Mouse (Mus musculus): ENCODE data around the gene Mpv17l2. TPM values are rescaled to one million over a fixed set of nuclear protein-coding genes. Genes with fewer than 3 reads are reported as not detected.
A peak's percentile ranks its signal among the peaks of the same experiment; 100 is the strongest.

The Mpv17l2 gene
- total RNA-seq, 1 experiment from 2014 or later, result 113 TPM

DNA sequence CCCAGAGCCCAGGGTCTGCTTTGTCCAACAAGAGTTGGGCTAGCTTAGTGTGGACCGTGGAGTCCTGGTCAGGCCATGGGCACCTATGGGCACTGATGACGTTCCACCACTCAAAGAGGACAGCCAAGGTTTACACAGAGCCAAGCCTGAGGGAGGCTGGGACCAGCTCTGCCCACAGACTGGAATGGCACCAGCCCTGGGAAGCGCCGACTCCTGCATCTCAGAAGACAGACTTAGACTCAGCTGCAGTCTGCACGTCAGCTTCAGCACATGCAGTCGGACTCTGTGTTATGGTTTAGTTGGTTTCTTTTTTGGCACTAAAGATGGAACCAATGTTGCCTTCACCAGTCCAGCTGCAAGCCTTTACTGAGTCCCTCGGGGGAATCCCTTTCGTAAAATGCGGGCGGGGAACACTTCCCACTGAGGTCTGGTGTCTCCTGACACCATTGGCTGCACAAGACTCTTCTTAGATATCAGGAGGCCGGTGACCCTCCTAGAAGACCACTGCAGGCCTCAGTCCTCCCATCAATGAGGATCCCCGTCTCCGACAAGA is 10.5 kb downstream of the Mpv17l2 start:
- peak; percentile 18 for DNase-seq

DNA sequence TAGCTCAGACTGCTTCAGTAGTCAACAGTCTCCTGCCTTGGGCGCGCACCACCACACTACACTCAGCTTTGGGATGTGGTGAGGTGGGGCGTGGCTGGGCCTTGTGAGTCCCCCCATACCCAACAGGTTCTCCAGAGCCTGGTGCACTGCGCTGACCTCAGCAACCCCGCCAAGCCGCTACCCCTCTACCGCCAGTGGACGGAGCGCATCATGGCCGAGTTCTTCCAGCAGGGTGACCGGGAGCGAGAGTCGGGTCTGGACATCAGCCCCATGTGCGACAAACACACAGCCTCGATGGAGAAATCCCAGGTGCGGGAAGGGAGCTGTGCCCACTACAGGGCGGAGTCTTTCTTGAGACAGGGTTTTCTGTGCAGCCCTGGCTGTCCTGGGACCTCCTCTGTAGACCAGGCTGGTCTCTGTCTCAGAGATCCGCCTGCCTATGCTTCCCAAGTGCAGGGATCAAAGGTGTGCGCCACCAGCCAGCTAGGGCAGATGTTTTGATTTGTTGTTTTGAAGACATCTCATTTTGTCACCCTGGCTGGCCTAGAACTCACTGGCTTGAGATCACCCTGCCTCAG is 11.6 kb downstream of the Mpv17l2 start:
- peak; percentile 3 for DNase-seq

GRCm38 (mm10) chr8:70748246-70749096 is 12.3 kb downstream of the Mpv17l2 start:
- DNase-seq, result no peak

DNA sequence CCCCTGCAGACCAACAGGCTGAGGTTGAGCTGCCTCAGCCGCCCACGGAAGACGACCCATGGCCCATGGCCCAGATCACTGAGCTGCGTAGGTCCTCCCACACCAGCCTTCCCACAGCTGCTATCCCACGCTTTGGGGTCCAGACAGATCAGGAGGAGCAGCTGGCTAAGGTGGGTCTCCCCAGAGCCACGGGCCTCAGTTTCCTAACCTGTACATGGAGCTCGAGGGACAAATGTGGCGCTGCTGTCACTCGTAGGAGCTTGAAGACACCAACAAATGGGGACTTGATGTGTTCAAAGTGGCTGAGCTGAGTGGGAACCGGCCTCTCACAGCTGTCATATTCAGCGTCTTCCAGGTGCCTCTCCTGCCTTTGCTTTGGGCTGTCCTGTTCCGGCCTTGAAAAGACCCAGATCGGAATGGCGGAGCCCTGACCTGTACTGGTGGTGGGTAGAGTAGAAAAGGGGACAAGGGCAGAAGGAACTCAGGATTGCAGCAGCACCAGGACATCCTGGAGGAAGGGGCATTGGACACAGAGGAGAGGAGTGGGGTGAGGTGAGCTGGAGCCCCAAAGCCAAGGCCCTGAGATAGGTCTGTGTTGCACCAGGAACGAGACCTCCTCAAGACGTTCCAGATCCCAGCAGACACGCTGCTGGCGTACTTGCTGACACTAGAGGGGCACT is 13.4 kb downstream of the Mpv17l2 start:
- peak; percentile 2 for DNase-seq

DNA sequence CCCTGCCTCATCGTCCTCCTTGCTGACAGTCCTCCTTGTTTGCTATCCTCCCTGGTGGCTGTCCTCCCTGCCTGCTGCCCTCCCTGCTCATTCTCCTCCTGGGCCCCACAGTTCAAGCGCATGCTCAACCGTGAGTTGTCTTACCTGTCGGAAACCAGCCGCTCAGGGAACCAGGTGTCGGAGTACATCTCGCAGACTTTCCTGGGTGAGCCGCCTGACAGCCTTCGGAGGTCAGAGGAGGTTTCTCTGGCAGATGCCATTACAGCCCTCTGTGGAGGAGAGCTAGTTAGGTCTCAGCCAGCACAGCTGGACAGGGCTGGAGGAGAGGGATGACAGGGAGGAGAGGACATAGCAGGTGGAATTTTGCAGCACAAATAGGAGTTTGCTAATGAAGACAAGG is 14.1 kb downstream of the Mpv17l2 start:
- DNase-seq, result peak; percentile 2

DNA sequence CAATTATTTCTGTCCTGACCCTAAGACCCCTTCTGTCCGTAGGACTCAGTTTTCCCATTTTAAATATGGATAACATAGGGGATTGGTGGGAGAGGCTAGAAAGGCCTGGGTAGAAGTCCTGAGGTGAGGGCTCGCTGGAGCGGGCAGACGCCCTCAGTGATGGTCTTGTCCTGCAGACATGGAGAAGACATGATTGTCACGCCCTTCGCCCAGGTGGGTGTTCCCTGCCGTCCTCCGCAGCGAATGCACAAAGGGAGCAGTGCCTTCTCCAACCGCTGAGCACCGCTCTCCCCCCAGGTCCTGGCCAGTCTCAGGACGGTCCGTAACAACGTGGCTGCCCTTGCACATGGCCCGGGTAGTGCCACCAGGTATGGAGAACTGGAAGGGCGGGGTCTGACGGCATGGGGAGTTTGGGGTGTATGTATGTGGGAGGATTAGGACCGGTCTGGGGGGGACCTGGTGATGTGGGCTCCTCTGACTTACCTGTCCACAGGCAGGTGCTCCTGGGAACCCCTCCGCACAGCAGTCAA is 15.0 kb downstream of the Mpv17l2 start:
- peak; percentile 2 for DNase-seq

GRCm38 (mm10) chr8:70744806-70745205 is 15.9 kb downstream of the Mpv17l2 start:
- peak; percentile 9 for DNase-seq

DNA sequence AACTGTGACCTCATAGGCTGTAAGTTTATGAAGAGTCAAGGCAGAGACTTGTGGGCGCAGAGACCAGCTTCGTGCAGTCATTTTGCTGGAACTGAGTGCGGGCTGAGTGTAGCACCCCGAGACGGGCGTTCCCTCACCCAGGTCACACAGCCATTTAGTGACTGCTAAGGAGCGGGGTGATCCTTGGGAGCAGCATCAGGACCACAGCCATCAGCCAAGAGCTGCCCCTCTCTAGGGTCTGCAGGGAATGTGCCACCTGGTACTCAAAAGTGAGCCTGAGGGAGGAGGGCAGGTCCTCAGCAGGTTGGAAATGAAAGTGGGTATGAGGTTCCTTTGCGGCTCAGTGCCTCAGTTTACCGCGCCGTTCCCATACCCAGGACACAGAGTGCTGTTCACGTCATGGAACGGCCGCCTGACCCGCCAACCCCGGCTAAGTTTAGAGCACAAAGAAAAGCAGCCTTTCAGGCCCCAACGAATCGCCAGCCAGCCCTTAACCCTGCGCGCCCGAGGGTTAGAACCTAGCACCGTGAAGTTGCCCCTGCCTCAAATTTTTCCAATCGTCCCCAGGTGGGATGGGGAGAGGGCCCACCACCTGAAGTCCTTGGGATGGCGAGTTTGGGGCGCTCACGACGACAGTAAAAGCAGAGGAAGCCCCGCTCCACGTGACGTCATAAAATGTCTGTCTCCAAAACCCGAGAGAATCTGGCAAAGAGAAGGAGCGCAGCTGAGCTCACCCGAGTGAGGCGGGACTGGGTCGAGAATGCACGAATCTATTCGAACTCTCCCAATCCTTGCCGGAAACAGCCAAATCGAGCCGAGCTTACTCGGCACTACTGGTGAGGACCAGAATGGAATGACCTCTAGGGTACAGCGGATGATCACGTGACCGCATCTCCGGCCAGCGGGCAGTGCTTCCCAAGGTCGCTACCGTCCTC is 16.8 kb downstream of the Mpv17l2 start:
- DNase-seq, result peak; percentile 82

GRCm38 (mm10) chr8:70742981-70743655 is 17.6 kb downstream of the Mpv17l2 start:
- peak; percentile 57 for DNase-seq

GRCm38 (mm10) chr8:70742176-70742575 is 18.6 kb downstream of the Mpv17l2 start:
- DNase-seq, result no peak

DNA sequence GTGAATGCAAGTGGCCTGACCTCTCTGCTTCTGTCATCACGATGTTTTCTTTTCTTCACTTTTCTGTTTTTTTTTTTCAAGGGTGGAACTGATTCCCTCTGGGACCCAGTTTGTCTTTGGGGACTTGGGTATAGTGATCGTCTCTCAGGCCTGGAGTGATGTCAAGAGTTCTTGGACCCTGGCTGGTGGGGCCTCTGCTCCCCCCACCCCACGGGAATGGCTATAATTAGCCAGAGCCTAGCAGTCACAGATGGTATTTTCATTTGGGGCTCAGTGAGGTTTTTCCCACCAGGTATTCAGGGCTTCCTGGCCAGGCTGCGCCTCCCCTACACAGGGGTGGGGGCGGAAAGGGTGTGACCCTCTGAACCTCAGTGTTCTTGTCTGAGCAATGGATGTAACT is 19.1 kb downstream of the Mpv17l2 start:
- DNase-seq, result no peak

- no peak for DNase-seq
Measured at GRCm38 (mm10) chr8:70738211-70738610, 22.5 kb downstream of the Mpv17l2 start.

GRCm38 (mm10) chr8:70737705-70738104 is 23.0 kb downstream of the Mpv17l2 start:
- DNase-seq, result no peak

GRCm38 (mm10) chr8:70730956-70731355 is 29.8 kb downstream of the Mpv17l2 start:
- DNase-seq, result no peak

DNA sequence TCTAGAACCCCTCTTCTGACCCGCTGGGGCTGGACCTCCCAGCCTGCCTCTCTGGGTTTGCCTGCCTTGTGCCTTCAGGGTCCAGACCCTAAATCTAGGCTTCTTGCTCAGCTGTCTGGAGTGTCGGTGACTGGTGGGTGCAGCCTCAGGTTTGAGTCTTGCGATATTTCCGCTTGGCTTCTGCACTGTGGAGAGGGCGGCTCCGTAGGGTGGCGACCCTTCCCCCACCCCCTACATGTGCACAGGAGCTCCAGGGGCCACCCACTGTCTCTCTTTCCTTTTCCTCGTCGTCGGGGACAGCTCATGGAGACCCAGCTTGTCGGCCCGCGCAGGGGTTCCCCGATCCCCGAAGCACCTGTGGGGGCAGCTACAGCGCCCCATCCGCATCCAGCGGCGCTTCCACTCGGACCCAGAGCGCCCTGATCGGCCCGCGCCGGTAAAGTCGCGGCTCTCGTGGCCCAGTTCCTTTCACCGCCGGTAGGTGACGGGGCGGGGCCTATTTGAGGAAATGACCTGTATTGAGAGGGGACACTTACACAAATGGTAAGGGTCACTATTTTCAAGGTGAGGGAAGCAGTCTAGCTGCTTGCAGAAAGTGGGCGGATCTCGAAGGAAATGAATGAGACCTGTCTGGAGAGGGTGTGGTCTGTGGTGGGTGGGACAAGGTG is 30.8 kb downstream of the Mpv17l2 start:
- no peak for DNase-seq

DNA sequence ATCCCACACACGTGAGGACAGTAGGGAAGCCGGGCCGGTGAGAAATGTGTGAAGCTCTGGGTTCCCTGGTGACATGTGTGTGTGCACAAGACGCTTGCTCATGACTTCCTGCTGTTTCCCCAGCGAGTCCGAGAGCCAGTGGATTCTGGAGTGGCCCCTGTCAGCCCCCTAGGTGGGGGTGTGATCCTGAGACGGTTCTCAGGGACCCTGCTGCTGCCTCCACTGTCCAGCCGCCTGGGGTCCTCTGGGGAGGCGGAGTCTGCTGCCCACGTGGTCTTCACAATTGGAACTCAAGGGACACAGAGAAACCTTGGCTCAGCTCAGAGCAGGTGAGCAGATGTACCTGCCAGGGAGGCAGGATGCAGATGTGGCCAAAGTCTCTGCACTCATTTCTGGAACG is 34.0 kb downstream of the Mpv17l2 start:
- no peak for DNase-seq

DNA sequence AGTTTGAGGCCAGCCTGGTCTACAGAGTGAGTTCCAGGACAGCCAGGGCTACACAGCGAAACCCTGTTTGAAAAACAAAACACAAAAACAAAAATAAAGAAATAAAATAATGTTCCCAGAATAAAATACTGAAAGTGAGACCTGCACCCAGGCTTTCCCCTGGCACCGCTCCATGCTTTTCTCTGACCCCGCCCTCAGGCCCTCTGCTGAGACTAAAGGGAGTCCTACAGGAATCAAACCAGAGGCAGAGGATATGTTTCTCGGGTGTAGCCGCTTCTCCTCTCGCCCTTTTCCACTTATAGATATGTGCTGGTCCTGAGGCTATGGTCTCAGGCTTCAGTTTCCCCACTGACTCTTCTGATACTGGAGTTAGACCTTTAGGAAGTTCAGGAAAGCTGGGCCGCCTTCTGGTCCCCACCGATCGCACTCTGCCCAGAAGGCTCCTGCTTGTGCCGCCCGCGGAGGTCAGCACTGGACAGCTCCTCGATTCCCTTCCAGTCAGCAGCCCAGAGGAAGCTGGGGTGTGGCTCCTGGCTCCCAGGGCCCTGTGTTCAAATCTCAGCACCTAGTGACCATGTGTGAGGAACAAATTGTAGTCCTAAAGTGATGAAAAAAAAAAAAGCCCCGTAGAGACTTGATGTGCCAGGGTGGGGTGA is 34.8 kb downstream of the Mpv17l2 start:
- DNase-seq, result peak; percentile 66

DNA sequence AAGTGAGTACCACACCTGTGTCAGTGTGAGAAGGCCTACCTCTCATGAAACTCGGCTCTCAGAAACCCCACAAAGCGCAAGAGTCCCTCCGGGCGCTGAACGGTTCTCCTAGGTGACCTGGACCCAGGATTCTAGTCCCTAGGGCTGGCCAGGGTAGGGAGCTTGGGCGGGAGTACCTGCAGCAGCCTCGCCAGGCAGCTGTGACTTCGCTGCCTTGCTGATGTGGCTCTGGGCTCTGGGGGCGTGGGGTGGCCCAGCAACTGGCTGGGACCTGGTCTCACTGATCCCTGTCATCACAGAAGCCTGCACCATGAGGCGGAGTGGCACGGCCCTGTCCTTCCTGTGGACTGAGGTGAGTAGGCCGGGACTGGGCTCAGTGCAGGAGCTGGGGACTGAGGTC is 36.5 kb downstream of the Mpv17l2 start:
- no peak for DNase-seq

- no peak for DNase-seq
Measured at GRCm38 (mm10) chr8:70723486-70724210, 37.1 kb downstream of the Mpv17l2 start, which contains the start of gene Pde4c. Pde4c (plus strand) TSS chr8:70723720.

Measured in adrenal gland, postnatal 14 days (tissue).